Mouse (Mus musculus): ENCODE data around the gene Serpina11. TPM values are rescaled to one million over a fixed set of nuclear protein-coding genes. Genes with fewer than 3 reads are reported as not detected.

Gene Serpina11
- total and polyA plus RNA-seq, 3 experiments: 0.27 to 0.50 (median 0.34) TPM

DNA sequence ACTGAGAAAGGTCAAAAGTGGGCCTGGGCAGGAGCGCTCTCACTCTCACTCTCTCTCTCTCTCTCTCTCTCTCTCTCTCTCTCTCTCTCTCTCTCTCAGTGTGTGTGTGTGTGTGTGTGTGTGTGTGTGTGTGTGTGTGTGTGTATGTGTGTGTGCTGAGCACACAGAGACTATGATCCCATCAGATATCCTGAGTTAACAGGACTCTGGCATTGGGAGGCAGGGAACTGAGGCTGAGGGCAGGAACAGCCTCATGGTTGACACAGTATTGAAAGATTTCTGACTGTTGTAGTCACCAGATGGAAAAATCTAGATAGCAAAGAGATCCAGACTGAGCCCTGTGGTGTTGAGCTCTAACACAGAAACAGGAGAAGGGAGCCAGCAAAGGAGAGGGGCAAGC, 44.0 kb upstream of the Serpina11 start:
- Histone ChIP-seq H3K4me1 (ENCODE audit: control insufficient read depth in 1 of 2, insufficient read depth in 2 of 2) (peaks cover 2 to 34% of the 10 kb centered on the region in 2 experiments; a peak in 3 of 4 replicates), H3K79me2 (replicated peaks; ENCODE audit: control insufficient read depth, extremely low read depth, insufficient read depth, poor library complexity, severe bottlenecking) (no peaks in the 10 kb centered on the region), H3K9me3 (replicated peaks; ENCODE audit: low read length) (no peaks in the 10 kb centered on the region), H3K4me3 (replicated peaks in 1 of 3; ENCODE audit: low read depth in 2 of 3, low read length in 2 of 3, poor library complexity in 1 of 3) (no peak overlapping the region), H3K9ac (ENCODE audit: insufficient read depth, low read depth) (no peak overlapping the region), H3K27me3 (replicated peaks) (no peaks in the 10 kb centered on the region), H3K36me3 (replicated peaks in 1 of 2; ENCODE audit: control insufficient read depth in 1 of 2, insufficient read depth in 1 of 2, low read length in 1 of 2) (no peaks in the 10 kb centered on the region), H3K27ac (ENCODE audit: insufficient read depth, low read depth) (no peak overlapping the region), H3K4me2 (ENCODE audit: insufficient read depth, low read depth, poor library complexity, severe bottlenecking) (no peak overlapping the region)
- in situ Hi-C loops (cut with MboI; ENCODE audit: low pct_ligation_motif_present, low pct_unique_long_range_greater_than_20kb, low sequenced_read_pairs): loop anchor here (5.0 kb wide), 1 partner anchor 36 kb away; no protein-coding TSS in a partner anchor
- dilution Hi-C loops (cut with MboI; ENCODE audit: extremely low pct_ligation_motif_present, extremely low pct_unique_long_range_greater_than_20kb, low sequenced_read_pairs): no loop called here
- DNase-seq (ENCODE audit: extremely low read depth): no peak
- no peak for TF ChIP-seq HCFC1 (IDR thresholded peaks at IDR 0.05; ENCODE audit: low read depth, low read length)
- TF ChIP-seq CHD2 (IDR thresholded peaks at IDR 0.05; ENCODE audit: low read length): no peak
- TF ChIP-seq ETS1 (conservative IDR thresholded peaks at IDR 0.05; ENCODE audit: low read depth, low read length): no peak

GRCm38 (mm10) chr12:104029986-104030385, 40.2 kb upstream of the Serpina11 start:
- no peak overlapping the region for H3K4me3 ChIP-seq (replicated peaks in 1 of 3; ENCODE audit: low read depth in 2 of 3, low read length in 2 of 3, poor library complexity in 1 of 3)
- no peak overlapping the region for H3K4me2 ChIP-seq (ENCODE audit: insufficient read depth, low read depth, poor library complexity, severe bottlenecking)
- peak; percentile 46 for DNase-seq (ENCODE audit: extremely low read depth)
- no peaks in the 10 kb centered on the region for H3K36me3 ChIP-seq (replicated peaks in 1 of 2; ENCODE audit: control insufficient read depth in 1 of 2, insufficient read depth in 1 of 2, low read length in 1 of 2)
- H3K27me3 ChIP-seq (replicated peaks): no peaks in the 10 kb centered on the region
- peaks cover 2 to 25% of the 10 kb centered on the region in 2 experiments; a peak in 3 of 4 replicates for H3K4me1 ChIP-seq (ENCODE audit: control insufficient read depth in 1 of 2, insufficient read depth in 2 of 2)
- in situ Hi-C loops (cut with MboI; ENCODE audit: low pct_ligation_motif_present, low pct_unique_long_range_greater_than_20kb, low sequenced_read_pairs) (loop anchor here (5.0 kb wide), 1 partner anchor 33 kb away; no protein-coding TSS in a partner anchor), dilution Hi-C loops (cut with MboI; ENCODE audit: extremely low pct_ligation_motif_present, extremely low pct_unique_long_range_greater_than_20kb, low sequenced_read_pairs) (no loop called here)
- no peak overlapping the region for H3K9ac ChIP-seq (ENCODE audit: insufficient read depth, low read depth)
- no peaks in the 10 kb centered on the region for H3K9me3 ChIP-seq (replicated peaks; ENCODE audit: low read length)
- TF ChIP-seq NRF1 (IDR thresholded peaks at IDR 0.05; ENCODE audit: low read depth, low read length) (no peak), UBTF (IDR thresholded peaks at IDR 0.05; ENCODE audit: low read depth, low read length) (no peak), HCFC1 (IDR thresholded peaks at IDR 0.05; ENCODE audit: low read depth, low read length) (no peak), RCOR1 (conservative IDR thresholded peaks at IDR 0.05; ENCODE audit: low read depth, low read length) (no peak), E2F4 (IDR thresholded peaks at IDR 0.05; ENCODE audit: insufficient replicate concordance, low read depth, low read length) (no peak), MAX (IDR thresholded peaks at IDR 0.05; ENCODE audit: low read length) (no peak), ELF1 (IDR thresholded peaks at IDR 0.05; ENCODE audit: low read depth, low read length) (no peak), USF1 (IDR thresholded peaks at IDR 0.05; ENCODE audit: low read depth, low read length) (no peak), IRF4 (IDR thresholded peaks at IDR 0.05; ENCODE audit: low read depth, low read length) (peak; percentile 14; the same call in 1 of the 2 replicates), MEF2A (IDR thresholded peaks at IDR 0.05; ENCODE audit: borderline replicate concordance, low read depth, low read length) (no peak), BHLHE40 (IDR thresholded peaks at IDR 0.05; ENCODE audit: low read depth, low read length) (0 out of 2 replicates have a peak, but pooled peaks have one; percentile 17), GABPA (IDR thresholded peaks at IDR 0.05; ENCODE audit: insufficient replicate concordance, low read depth, low read length) (no peak), MXI1 (IDR thresholded peaks at IDR 0.05; ENCODE audit: low read depth, low read length) (no peak), SMC3 (IDR thresholded peaks at IDR 0.05; ENCODE audit: low read depth, low read length) (peak; percentile 80), JUND (conservative IDR thresholded peaks at IDR 0.05; ENCODE audit: low read depth, low read length) (0 out of 2 replicates have a peak, but pooled peaks have one; percentile 11), RAD21 (IDR thresholded peaks at IDR 0.05; ENCODE audit: low read depth, low read length) (peak; percentile 74), ZKSCAN1 (IDR thresholded peaks at IDR 0.05; ENCODE audit: borderline replicate concordance, low read depth, low read length) (no peak), NELFE (IDR thresholded peaks at IDR 0.05; ENCODE audit: low read depth, low read length) (peak; percentile 26; the same call in 1 of the 2 replicates), MAFK (IDR thresholded peaks at IDR 0.05; ENCODE audit: insufficient replicate concordance, low read length) (0 out of 2 replicates have a peak, but pooled peaks have one; percentile 11), CTCF (conservative IDR thresholded peaks at IDR 0.05 in 1 of 2, IDR thresholded peaks at IDR 0.05 in 1 of 2; ENCODE audit: low read depth in 2 of 2, low read length in 2 of 2) (peak; percentile 73 to 85), ZC3H11A (IDR thresholded peaks at IDR 0.05; ENCODE audit: low read depth, low read length) (peak; percentile 54)
- H3K27ac ChIP-seq (ENCODE audit: insufficient read depth, low read depth): no peak overlapping the region
- H3K79me2 ChIP-seq (replicated peaks; ENCODE audit: control insufficient read depth, extremely low read depth, insufficient read depth, poor library complexity, severe bottlenecking): no peaks in the 10 kb centered on the region

Measured in CH12.LX (cell line).